Mouse (Mus musculus) lung, embryonic 15.5 days (tissue): ENCODE measurements around the gene Fam227a. TPM values are rescaled to one million over a fixed set of nuclear protein-coding genes. Genes with fewer than 3 reads are reported as not detected.

Source experiments
- ATAC-seq: fragments of 200-750 bp; cut with Nextera tagmentation; 2 replicates; pipeline ENCODE4 v1.8.0; 2017; ENCODE audit warnings: moderate number of reproducible peaks, borderline replicate concordance; ENCODE audit not compliant: low FRiP score, low TSS enrichment; ENCODE audit errors: extremely low read depth
- H3K27ac ChIP-seq: fragments of 300-500 bp; sonication (generic); 2 replicates; pipeline ENCODE4 v1.5.1; 2015; ENCODE audit warnings: moderate library complexity, mild to moderate bottlenecking, inconsistent platforms
- H3K27me3 ChIP-seq: fragments of 300-500 bp; sonication (generic); 2 replicates; pipeline ENCODE4 v1.6.1; 2015; ENCODE audit warnings: inconsistent platforms
- H3K36me3 ChIP-seq: fragments of 300-500 bp; sonication (generic); 2 replicates; pipeline ENCODE4 v1.6.1; 2015; ENCODE audit warnings: inconsistent platforms
- H3K4me1 ChIP-seq: fragments of 300-500 bp; sonication (generic); 2 replicates; pipeline ENCODE4 v1.6.1; 2015; ENCODE audit warnings: inconsistent platforms
- H3K4me2 ChIP-seq: fragments of 300-500 bp; sonication (generic); 2 replicates; pipeline ENCODE4 v1.6.1; 2015; ENCODE audit warnings: inconsistent platforms, mild to moderate bottlenecking, moderate library complexity
- H3K4me3 ChIP-seq: fragments of 300-500 bp; sonication (generic); 2 replicates; pipeline ENCODE4 v1.5.1; 2015; ENCODE audit warnings: mild to moderate bottlenecking, inconsistent platforms
- H3K9ac ChIP-seq: fragments of 300-500 bp; sonication (generic); 2 replicates; pipeline ENCODE4 v1.6.1; 2015; ENCODE audit warnings: inconsistent platforms
- H3K9me3 ChIP-seq: fragments of 300-500 bp; sonication (generic); 2 replicates; pipeline ENCODE4 v1.6.1; 2016; ENCODE audit warnings: inconsistent platforms
- WGBS: fragments of 180-500 bp; shearing (Covaris S2); methylation state at CpG from one replicate; pipeline ENCODE4 v1.1.7; 2015; 5-methylcytosine and 5-hydroxymethylcytosine counted together
- polyA plus RNA-seq: library from polyadenylated mRNA; unstranded; fragments of >200 nt; fragmentation: Nextera tagmentation; extraction: Ambion mirVana; gene quantifications from 2 replicates; pipeline ENCODE4 v1.2.1, GENCODE M21; 2015

Gene Fam227a
- polyA plus RNA-seq, 1 experiment from 2014 or later, result 1.6 TPM

DNA sequence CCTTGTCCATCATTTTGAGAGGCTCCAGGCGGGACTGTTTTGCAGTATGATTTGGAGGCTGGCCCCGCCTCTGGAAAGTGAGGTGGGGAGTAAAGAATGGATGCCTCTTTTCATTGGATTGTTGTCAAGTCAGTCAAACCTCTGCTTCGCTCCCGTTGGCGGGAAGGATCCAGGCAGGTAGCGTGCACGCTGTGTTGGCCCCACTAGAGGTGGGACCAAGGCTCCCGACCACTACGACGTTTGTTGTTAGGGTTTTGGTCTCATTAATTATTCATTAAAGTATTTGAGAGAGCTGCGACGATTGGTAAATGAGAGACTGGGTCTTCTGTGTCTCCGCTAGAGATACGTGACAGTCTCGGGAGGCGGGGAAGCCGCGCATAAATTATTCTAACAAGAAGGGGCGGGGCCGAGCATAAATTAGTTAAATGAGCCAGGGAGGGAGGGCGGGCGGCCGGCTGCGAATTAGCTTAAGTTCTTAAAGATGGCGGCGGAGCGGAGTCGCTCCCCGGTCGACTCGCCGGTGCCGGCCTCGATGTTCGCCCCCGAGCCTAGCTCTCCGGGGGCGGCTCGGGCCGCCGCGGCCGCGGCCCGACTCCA lies 31.8 kb upstream of the Fam227a start, which contains the start of gene Gtpbp1:
Gene Gtpbp1, plus strand, starts transcription at position 420 of the 597 bp plus-strand sequence.
- no peaks in the 10 kb centered on the region for H3K27me3 ChIP-seq
- peak within 1 kb of the TSS; percentile 68 for H3K27ac ChIP-seq
- H3K4me3 ChIP-seq, result peak within 1 kb of the TSS; percentile 93
- peak within 1 kb of the TSS; percentile 98 for H3K4me2 ChIP-seq
- peak; percentile 95 for ATAC-seq
- WGBS, result under 1% methylated on average over 45 of the region's 45 CpGs
- no peaks in the 10 kb centered on the region for H3K9me3 ChIP-seq
- H3K9ac ChIP-seq, result peak within 1 kb of the TSS; percentile 91
- H3K36me3 ChIP-seq, result 0 out of 2 replicates have a peak, but pooled peaks cover 2% of the 10 kb centered on the region
- H3K4me1 ChIP-seq, result peaks cover 43% of the 10 kb centered on the region

GRCm38 (mm10) chr15:79689662-79690425 lies 31.1 kb upstream of the Fam227a start:
- H3K4me3 ChIP-seq, result peak overlapping the region; percentile 93
- ATAC-seq, result no peak
- H3K27me3 ChIP-seq, result no peaks in the 10 kb centered on the region
- no peaks in the 10 kb centered on the region for H3K9me3 ChIP-seq
- H3K4me2 ChIP-seq, result peak overlapping the region; percentile 81
- WGBS, result 10% methylated on average over 24 of the region's 24 CpGs
- peak overlapping the region; percentile 39; the same call in 1 of the 2 replicates for H3K27ac ChIP-seq
- H3K4me1 ChIP-seq, result peaks cover 50% of the 10 kb centered on the region
- peak overlapping the region; percentile 39 for H3K9ac ChIP-seq
- no peaks in the 10 kb centered on the region for H3K36me3 ChIP-seq

- H3K4me3 ChIP-seq, result peak overlapping the region; percentile 86
- H3K4me2 ChIP-seq, result peak overlapping the region; percentile 81
- H3K27ac ChIP-seq, result peak overlapping the region; percentile 98
- no peaks in the 10 kb centered on the region for H3K27me3 ChIP-seq
- H3K9me3 ChIP-seq, result no peaks in the 10 kb centered on the region
- no peaks in the 10 kb centered on the region for H3K36me3 ChIP-seq
- no peak for ATAC-seq
- H3K4me1 ChIP-seq, result peaks cover 60% of the 10 kb centered on the region
- WGBS, result 4% methylated on average over 8 of the region's 8 CpGs
- H3K9ac ChIP-seq, result peak overlapping the region; percentile 92
Measured at GRCm38 (mm10) chr15:79688268-79688956, 29.7 kb upstream of the Fam227a start.

DNA sequence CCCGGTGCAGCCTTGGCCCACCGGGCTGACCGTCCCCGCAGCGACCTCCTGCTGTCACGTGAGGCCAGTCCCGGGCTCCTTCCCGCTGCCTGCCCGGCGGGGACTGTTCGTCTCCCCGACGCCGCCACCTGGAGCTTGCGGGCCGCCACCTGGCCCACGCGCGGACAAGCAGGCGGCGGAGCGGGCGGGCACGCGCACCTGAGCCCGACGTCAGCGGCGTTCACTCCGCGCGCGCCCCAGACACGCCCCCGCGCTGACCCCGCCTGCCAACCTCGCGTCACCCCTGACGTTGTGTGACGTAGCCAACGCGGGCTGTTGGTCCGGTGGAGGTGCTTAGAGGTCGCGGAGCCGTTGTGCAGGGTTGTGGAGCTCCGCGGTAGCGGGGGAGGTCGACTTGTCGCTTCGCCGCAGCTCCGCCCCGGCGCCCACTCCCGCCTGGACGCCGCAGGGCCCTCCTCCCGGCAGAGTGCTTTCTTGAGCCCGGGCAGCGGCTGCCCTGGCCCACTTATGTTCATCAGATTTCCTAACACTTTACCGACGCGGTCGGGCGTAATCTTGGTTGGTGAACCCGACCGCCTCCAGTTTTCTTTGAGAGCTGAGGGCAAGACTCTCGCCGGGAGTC lies 29.0 kb upstream of the Fam227a start, which contains the start of gene Josd1:
Gene Josd1, minus strand, starts transcription at position 274 of the 622 bp plus-strand sequence.
- no peaks in the 10 kb centered on the region for H3K36me3 ChIP-seq
- H3K27me3 ChIP-seq, result no peaks in the 10 kb centered on the region
- WGBS, result 1% methylated on average over 69 of the region's 72 CpGs
- no peaks in the 10 kb centered on the region for H3K9me3 ChIP-seq
- peaks cover 63% of the 10 kb centered on the region for H3K4me1 ChIP-seq
- peak within 1 kb of the TSS; percentile 86 for H3K4me3 ChIP-seq
- peak; percentile 78 for ATAC-seq
- H3K4me2 ChIP-seq, result peak within 1 kb of the TSS; percentile 81
- peak within 1 kb of the TSS; percentile 92 for H3K9ac ChIP-seq
- peak within 1 kb of the TSS; percentile 98 for H3K27ac ChIP-seq

GRCm38 (mm10) chr15:79687175-79687574 lies 28.4 kb upstream of the Fam227a start:
- Histone ChIP-seq H3K4me2 (peak overlapping the region; percentile 81), H3K27ac (peak overlapping the region; percentile 98), H3K4me3 (peak overlapping the region; percentile 86), H3K9me3 (no peaks in the 10 kb centered on the region), H3K9ac (peak overlapping the region; percentile 92), H3K27me3 (no peaks in the 10 kb centered on the region), H3K4me1 (peaks cover 63% of the 10 kb centered on the region), H3K36me3 (no peaks in the 10 kb centered on the region)
- WGBS, result under 1% methylated on average over 28 of the region's 33 CpGs
- ATAC-seq, result no peak

GRCm38 (mm10) chr15:79686046-79686869 lies 27.5 kb upstream of the Fam227a start:
- H3K9ac ChIP-seq, result peak overlapping the region; percentile 92
- peak overlapping the region; percentile 81 for H3K4me2 ChIP-seq
- H3K27me3 ChIP-seq, result no peaks in the 10 kb centered on the region
- H3K27ac ChIP-seq, result no peak overlapping the region
- H3K36me3 ChIP-seq, result no peaks in the 10 kb centered on the region
- H3K4me3 ChIP-seq, result peak overlapping the region; percentile 86
- ATAC-seq, result no peak
- H3K4me1 ChIP-seq, result peaks cover 56% of the 10 kb centered on the region
- no peaks in the 10 kb centered on the region for H3K9me3 ChIP-seq
- 4% methylated on average over 15 of the region's 15 CpGs for WGBS

GRCm38 (mm10) chr15:79685141-79685641 lies 26.4 kb upstream of the Fam227a start:
- Histone ChIP-seq H3K4me3 (peak overlapping the region; percentile 86), H3K4me1 (peaks cover 56% of the 10 kb centered on the region), H3K9me3 (no peaks in the 10 kb centered on the region), H3K4me2 (peak overlapping the region; percentile 81), H3K9ac (peak overlapping the region; percentile 25; the same call in 1 of the 2 replicates), H3K36me3 (no peaks in the 10 kb centered on the region), H3K27me3 (no peaks in the 10 kb centered on the region), H3K27ac (no peak overlapping the region)
- WGBS, result 14% methylated on average over 6 of the region's 6 CpGs
- no peak for ATAC-seq

DNA sequence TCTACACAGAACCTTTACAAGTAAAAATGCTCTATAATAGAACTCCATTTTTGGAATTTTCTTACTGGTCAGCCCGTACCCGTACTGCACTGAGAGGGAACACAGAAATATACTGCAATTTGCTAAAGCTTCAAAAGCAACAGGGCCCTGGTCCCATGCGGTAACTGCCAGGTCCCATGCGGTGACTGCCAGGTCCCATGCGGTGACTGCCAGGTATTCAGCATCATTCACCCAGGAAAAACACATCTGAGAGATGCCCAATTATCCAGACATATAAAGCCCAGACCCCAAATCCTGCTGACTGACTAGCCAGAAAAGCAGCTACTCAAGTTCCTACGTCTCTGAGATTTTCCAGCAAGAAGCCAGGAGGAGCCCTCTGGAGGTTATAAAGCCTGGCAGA lies 25.9 kb upstream of the Fam227a start:
- Histone ChIP-seq H3K4me2 (peak overlapping the region; percentile 81), H3K9me3 (no peaks in the 10 kb centered on the region), H3K4me3 (peak overlapping the region; percentile 86), H3K4me1 (peaks cover 51% of the 10 kb centered on the region), H3K9ac (peak overlapping the region; percentile 25; the same call in 1 of the 2 replicates), H3K36me3 (no peaks in the 10 kb centered on the region), H3K27me3 (no peaks in the 10 kb centered on the region), H3K27ac (no peak overlapping the region)
- ATAC-seq, result no peak
- WGBS, result 81% methylated on average over 6 of the region's 6 CpGs

DNA sequence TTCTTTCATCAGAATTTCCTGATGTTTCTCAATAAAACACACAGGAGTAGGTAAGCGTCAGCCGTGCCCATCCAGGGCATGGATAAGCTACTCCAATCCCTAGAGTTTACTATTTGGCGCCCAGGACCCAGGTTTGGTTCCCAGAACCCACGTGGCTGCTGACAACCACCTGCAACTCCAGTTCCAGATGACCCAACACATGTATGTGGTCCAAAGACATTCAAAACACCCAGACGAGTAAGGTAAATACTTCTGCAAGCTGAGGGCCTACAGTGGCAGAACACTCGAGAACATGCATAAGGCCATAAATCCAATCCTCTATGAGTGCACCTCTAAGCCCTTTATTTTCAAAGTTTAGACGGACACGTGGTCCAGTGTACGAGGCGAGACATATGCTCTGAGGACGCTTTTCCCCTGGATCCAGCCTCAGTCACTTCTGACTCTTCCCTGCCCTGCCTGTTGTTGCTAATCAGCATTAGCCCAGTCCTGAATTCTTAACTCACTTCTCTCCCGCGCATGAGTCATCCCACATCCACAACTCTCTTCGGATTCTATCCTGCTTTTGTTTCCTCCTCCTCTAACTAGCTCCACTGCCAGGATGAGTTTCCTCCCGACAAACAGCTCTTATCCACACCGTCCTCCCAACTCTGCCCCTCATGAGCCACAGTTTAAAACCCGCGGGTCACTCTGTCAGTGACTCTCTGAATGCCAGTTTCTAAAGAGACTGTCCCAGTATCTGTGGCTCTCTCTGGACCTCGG lies 25.1 kb upstream of the Fam227a start:
- Histone ChIP-seq H3K36me3 (no peaks in the 10 kb centered on the region), H3K27ac (no peak overlapping the region), H3K4me2 (peak overlapping the region; percentile 81), H3K4me1 (peaks cover 48% of the 10 kb centered on the region), H3K9me3 (no peaks in the 10 kb centered on the region), H3K4me3 (no peak overlapping the region), H3K27me3 (no peaks in the 10 kb centered on the region), H3K9ac (0 out of 2 replicates have a peak overlapping the region, but pooled peaks have one; percentile 2)
- ATAC-seq, result no peak
- 62% methylated on average over 19 of the region's 19 CpGs for WGBS

- peaks cover 43% of the 10 kb centered on the region for H3K4me1 ChIP-seq
- H3K9ac ChIP-seq, result no peak overlapping the region
- no peak overlapping the region for H3K4me3 ChIP-seq
- 79% methylated on average over 6 of the region's 6 CpGs for WGBS
- no peak for ATAC-seq
- H3K36me3 ChIP-seq, result no peaks in the 10 kb centered on the region
- H3K27me3 ChIP-seq, result no peaks in the 10 kb centered on the region
- no peak overlapping the region for H3K27ac ChIP-seq
- H3K4me2 ChIP-seq, result no peak overlapping the region
- no peaks in the 10 kb centered on the region for H3K9me3 ChIP-seq
Measured at GRCm38 (mm10) chr15:79683146-79683545, 24.4 kb upstream of the Fam227a start.
